Mouse (Mus musculus) thymus, postnatal 4 days (tissue): ENCODE data around the gene Gm29866.
"Not testable (repeated sequence)": the region's sequence is repeated elsewhere in the genome, so short reads cannot be mapped to it uniquely, and the experiment has no call there.

ENCODE experiments used
- DNase-seq: peaks from one replicate; pipeline ENCODE4 v3.0.0; 2021

The Gm29866 gene

GRCm38 (mm10) chrY:20993557-20993956 is at the start of gene Gm29866:
Gm29866 (minus strand) TSS chrY:20993657.
- DNase-seq, result not testable (repeated sequence)
